Mouse (Mus musculus) liver, embryonic 15.5 days (tissue): ENCODE measurements around the gene Spata32. TPM values are rescaled to one million over a fixed set of nuclear protein-coding genes. Genes with fewer than 3 reads are reported as not detected.

Experiments used
- ATAC-seq: fragments of 200-750 bp; cut with Nextera tagmentation; 2 replicates; pipeline ENCODE4 v1.8.0; 2017; ENCODE audit warnings: moderate number of reproducible peaks, mild to moderate bottlenecking, moderate library complexity; ENCODE audit not compliant: insufficient read depth
- H3K27ac ChIP-seq: fragments of 300-500 bp; sonication (generic); replicated peaks from 2 replicates; pipeline ENCODE4 v1.5.1; 2015; ENCODE audit warnings: mild to moderate bottlenecking, inconsistent platforms
- H3K27me3 ChIP-seq: fragments of 300-500 bp; sonication (generic); 2 replicates; pipeline ENCODE4 v1.6.1; 2015; ENCODE audit warnings: mild to moderate bottlenecking, inconsistent platforms
- H3K36me3 ChIP-seq: fragments of 300-500 bp; sonication (generic); replicated peaks from 2 replicates; pipeline ENCODE4 v1.6.1; 2015; ENCODE audit warnings: moderate library complexity, mild to moderate bottlenecking, inconsistent platforms
- H3K4me1 ChIP-seq: fragments of 300-500 bp; sonication (generic); replicated peaks from 2 replicates; pipeline ENCODE4 v1.6.1; 2015; ENCODE audit warnings: inconsistent platforms
- H3K4me2 ChIP-seq: fragments of 300-500 bp; sonication (generic); 2 replicates; pipeline ENCODE4 v1.6.1; 2015; ENCODE audit warnings: moderate library complexity, mild to moderate bottlenecking, inconsistent platforms
- H3K4me3 ChIP-seq: fragments of 300-500 bp; sonication (generic); replicated peaks from 2 replicates; pipeline ENCODE4 v1.5.1; 2015; ENCODE audit warnings: mild to moderate bottlenecking, inconsistent platforms
- H3K9ac ChIP-seq: fragments of 300-500 bp; sonication (generic); 2 replicates; pipeline ENCODE4 v1.6.1; 2015; ENCODE audit warnings: moderate library complexity, mild to moderate bottlenecking, inconsistent platforms
- H3K9me3 ChIP-seq: fragments of 300-500 bp; sonication (generic); replicated peaks from 2 replicates; pipeline ENCODE4 v1.6.1; 2016; ENCODE audit warnings: inconsistent platforms
- whole genome bisulfite sequencing: fragments of 180-500 bp; shearing (Covaris S2); methylation state at CpG from one replicate; pipeline ENCODE4 v1.1.7; 2015; ENCODE audit warnings: mixed read lengths; ENCODE audit not compliant: insufficient replicate concordance; 5-methylcytosine and 5-hydroxymethylcytosine counted together
- polyA plus RNA-seq: library from polyadenylated mRNA; unstranded; fragments of >200 nt; fragmentation: Nextera tagmentation; extraction: Ambion mirVana; gene quantifications from 2 replicates; pipeline ENCODE4 v1.2.1, GENCODE M21; 2015

Gene Spata32
- polyA plus RNA-seq, 1 experiment from 2014 or later, result not detected

DNA sequence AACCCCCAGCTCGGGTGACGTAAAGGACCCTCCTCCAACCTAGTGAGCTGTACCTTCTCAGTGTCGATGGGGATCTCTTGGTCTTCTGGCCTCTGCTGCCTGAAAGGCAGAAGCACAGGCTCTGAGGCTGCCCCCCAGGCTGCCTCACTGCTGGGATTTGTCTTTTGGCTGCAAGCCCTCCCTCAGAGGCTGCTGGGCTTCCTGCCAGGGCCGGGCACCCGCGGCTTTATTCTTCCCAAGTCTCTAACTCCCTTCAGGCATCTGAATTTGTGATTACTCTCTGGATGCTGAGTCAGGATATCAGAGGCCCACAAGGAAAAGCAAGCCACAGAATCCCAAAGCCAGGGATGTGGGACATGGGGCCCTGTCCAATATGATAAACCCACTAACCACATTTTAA lies 16.6 kb downstream of the Spata32 start:
- H3K27ac ChIP-seq, result no peak overlapping the region
- H3K36me3 ChIP-seq, result no peaks in the 10 kb centered on the region
- ATAC-seq, result no peak
- H3K27me3 ChIP-seq, result peaks cover 40% of the 10 kb centered on the region
- no peak overlapping the region for H3K9ac ChIP-seq
- WGBS, result 26% methylated on average over 6 of the region's 6 CpGs
- no peak overlapping the region for H3K4me3 ChIP-seq
- no peaks in the 10 kb centered on the region for H3K4me1 ChIP-seq
- H3K9me3 ChIP-seq, result no peaks in the 10 kb centered on the region
- H3K4me2 ChIP-seq, result no peak overlapping the region

DNA sequence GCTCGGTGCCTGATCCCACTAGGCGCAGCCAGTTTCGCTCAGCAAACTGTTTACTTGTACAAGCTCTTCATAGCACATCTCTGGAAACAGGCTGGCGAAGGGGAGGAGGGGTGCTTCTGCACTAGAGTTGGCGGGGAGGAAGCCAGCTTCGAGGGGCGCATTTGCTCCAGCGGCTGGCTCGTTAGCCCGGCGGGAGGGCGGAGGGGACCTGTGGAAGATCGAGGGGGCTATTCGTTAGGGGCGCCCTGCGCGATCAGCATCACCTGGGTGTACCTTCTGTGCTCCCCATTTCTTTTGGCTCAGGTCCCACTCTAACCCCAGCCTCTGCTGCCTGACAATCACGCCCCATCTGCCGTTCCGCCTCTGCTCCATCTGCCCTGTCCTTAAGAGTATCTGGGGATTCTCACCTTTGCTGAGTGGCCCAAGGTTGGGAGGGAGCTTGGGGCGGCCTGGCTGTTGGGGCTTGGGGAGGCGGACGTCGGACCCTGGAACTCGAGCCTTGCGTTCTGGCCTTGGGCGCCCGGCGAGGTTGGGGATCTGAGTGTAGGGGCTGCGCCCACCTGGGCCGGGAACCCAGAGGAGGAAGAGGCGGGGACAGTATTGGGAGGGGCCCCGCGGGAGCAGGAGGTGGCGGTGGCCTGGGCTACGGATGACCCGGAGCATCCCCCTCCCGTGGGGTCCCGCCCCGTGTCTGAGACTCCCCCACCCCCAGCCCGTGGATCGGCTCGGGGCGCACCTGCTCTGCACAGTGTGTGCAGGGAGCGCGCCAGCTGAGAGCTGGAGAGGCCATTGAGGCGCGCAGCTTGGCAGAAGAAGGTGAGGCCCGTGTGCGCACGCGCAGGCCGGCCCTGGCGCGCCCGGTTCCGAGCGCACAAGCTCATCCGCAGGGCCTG lies 19.1 kb downstream of the Spata32 start:
- no peak overlapping the region for H3K4me3 ChIP-seq
- WGBS, result 46% methylated on average over 58 of the region's 59 CpGs
- no peaks in the 10 kb centered on the region for H3K36me3 ChIP-seq
- no peak overlapping the region for H3K27ac ChIP-seq
- no peak for ATAC-seq
- H3K4me1 ChIP-seq, result no peaks in the 10 kb centered on the region
- peaks cover 51% of the 10 kb centered on the region for H3K27me3 ChIP-seq
- no peaks in the 10 kb centered on the region for H3K9me3 ChIP-seq
- no peak overlapping the region for H3K9ac ChIP-seq
- H3K4me2 ChIP-seq, result peak overlapping the region; percentile 7; the same call in 1 of the 2 replicates

DNA sequence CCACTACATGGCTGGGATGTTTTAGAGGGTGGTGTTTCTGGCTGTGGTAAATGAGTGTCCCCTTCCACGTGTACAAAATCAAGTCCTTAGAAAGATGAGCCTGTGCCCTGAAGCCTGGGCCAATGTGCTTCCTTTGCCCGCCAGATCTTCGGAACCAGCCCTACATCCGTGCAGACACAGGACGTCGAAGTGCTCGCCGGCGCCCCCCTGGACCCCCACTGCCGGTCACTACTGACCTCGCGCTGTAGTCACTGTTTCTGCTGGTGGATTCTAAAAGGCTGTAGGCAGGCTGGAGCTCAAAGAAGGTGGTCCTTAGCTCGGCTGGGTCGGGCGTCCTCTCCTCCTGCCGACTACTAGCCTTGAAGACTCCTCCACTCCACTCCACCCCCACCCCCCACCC lies 19.9 kb downstream of the Spata32 start:
- Histone ChIP-seq H3K27me3 (peaks cover 59% of the 10 kb centered on the region), H3K9ac (no peak overlapping the region), H3K4me2 (no peak overlapping the region), H3K4me3 (no peak overlapping the region), H3K4me1 (no peaks in the 10 kb centered on the region), H3K36me3 (no peaks in the 10 kb centered on the region), H3K9me3 (no peaks in the 10 kb centered on the region), H3K27ac (no peak overlapping the region)
- no peak for ATAC-seq
- 50% methylated on average over 16 of the region's 16 CpGs for WGBS

DNA sequence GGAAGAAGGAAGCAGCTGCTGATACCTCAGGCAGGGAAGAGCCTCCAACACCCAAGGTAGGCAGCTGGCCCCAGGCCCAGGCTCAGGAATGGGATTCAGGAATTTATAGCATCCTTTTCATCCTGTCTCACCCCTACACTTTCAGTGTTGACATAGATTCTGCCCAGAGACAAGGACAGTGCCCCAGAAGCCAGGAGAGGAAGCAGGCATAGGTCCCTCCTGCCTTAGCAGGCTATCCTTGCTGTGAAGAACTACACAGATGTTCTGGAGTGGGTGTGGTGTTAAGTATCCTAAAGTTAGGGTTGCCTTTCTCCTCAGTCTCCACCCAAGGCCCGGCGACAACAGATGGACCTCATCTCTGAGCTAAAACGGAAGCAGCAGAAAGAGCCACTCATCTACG lies 20.9 kb downstream of the Spata32 start:
- ATAC-seq, result no peak
- Histone ChIP-seq H3K4me3 (no peak overlapping the region), H3K4me1 (no peaks in the 10 kb centered on the region), H3K27ac (no peak overlapping the region), H3K36me3 (no peaks in the 10 kb centered on the region), H3K27me3 (peaks cover 69% of the 10 kb centered on the region), H3K9ac (no peak overlapping the region), H3K9me3 (no peaks in the 10 kb centered on the region), H3K4me2 (no peak overlapping the region)
- WGBS, result 73% methylated on average over 4 of the region's 4 CpGs

DNA sequence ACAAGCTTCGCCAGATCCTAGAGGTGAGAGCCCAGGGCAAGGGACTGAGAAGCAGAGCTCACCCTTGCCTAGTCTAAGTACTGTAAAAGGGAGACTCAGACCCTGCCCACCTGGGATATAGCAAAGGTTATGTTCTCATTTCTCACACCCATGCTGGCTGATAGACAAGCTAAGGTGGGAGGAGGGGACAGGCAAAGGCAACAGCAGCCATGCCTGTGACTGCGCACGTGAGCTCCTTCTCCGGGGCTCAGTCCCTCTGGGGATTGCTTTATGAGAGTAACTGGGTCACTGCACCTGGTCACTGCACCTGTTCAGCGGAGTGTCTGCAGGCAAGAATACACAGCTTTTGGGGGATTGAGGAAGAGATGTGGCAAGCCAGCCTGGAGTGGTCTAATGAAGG lies 22.6 kb downstream of the Spata32 start:
- H3K4me2 ChIP-seq, result no peak overlapping the region
- no peaks in the 10 kb centered on the region for H3K36me3 ChIP-seq
- H3K9me3 ChIP-seq, result no peaks in the 10 kb centered on the region
- 77% methylated on average over 5 of the region's 5 CpGs for WGBS
- no peak for ATAC-seq
- H3K9ac ChIP-seq, result no peak overlapping the region
- H3K27me3 ChIP-seq, result peaks cover 63% of the 10 kb centered on the region
- H3K27ac ChIP-seq, result no peak overlapping the region
- H3K4me3 ChIP-seq, result no peak overlapping the region
- no peaks in the 10 kb centered on the region for H3K4me1 ChIP-seq

DNA sequence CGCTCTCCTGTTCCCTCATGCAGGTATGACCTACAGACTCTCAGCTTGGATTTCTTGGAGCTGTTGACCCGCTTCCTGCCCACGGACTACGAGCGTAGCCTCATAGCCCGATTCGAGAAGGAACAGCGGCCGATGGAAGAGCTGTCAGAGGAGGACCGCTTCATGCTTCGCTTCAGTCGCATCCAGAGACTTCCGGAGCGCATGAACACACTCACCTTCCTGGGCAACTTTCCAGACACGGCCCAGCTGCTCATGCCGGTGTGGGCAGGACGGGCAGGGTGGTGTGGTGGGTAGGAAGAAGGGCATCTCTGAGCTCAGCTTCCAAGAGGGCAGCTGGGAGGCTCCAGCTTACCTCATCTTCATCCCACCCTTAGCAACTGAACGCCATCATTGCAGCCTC lies 23.0 kb downstream of the Spata32 start:
- no peaks in the 10 kb centered on the region for H3K9me3 ChIP-seq
- H3K27ac ChIP-seq, result no peak overlapping the region
- H3K4me3 ChIP-seq, result no peak overlapping the region
- H3K27me3 ChIP-seq, result peaks cover 59% of the 10 kb centered on the region
- H3K4me2 ChIP-seq, result no peak overlapping the region
- no peaks in the 10 kb centered on the region for H3K36me3 ChIP-seq
- H3K9ac ChIP-seq, result no peak overlapping the region
- H3K4me1 ChIP-seq, result no peaks in the 10 kb centered on the region
- ATAC-seq, result no peak
- 77% methylated on average over 18 of the region's 18 CpGs for WGBS

DNA sequence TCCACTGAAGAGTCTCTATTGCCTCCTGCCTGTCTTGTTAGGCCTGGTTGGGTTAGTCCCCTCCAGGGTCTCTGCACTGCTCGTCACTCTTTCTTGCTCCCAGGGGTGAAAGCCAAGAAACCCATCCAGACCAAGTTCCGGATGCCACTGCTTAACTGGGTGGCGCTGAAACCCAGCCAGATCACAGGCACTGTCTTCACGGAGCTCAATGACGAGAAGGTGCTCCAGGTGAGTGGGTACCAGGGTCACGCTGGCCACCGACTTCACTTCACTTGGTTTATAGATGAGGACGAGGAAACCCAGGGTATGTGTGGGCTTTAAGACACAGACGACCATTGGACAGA lies 24.4 kb downstream of the Spata32 start:
- Histone ChIP-seq H3K27me3 (peaks cover 45% of the 10 kb centered on the region), H3K9ac (no peak overlapping the region), H3K4me2 (no peak overlapping the region), H3K27ac (no peak overlapping the region), H3K4me3 (no peak overlapping the region), H3K4me1 (no peaks in the 10 kb centered on the region), H3K36me3 (no peaks in the 10 kb centered on the region), H3K9me3 (no peaks in the 10 kb centered on the region)
- 74% methylated on average over 9 of the region's 9 CpGs for WGBS
- no peak for ATAC-seq

DNA sequence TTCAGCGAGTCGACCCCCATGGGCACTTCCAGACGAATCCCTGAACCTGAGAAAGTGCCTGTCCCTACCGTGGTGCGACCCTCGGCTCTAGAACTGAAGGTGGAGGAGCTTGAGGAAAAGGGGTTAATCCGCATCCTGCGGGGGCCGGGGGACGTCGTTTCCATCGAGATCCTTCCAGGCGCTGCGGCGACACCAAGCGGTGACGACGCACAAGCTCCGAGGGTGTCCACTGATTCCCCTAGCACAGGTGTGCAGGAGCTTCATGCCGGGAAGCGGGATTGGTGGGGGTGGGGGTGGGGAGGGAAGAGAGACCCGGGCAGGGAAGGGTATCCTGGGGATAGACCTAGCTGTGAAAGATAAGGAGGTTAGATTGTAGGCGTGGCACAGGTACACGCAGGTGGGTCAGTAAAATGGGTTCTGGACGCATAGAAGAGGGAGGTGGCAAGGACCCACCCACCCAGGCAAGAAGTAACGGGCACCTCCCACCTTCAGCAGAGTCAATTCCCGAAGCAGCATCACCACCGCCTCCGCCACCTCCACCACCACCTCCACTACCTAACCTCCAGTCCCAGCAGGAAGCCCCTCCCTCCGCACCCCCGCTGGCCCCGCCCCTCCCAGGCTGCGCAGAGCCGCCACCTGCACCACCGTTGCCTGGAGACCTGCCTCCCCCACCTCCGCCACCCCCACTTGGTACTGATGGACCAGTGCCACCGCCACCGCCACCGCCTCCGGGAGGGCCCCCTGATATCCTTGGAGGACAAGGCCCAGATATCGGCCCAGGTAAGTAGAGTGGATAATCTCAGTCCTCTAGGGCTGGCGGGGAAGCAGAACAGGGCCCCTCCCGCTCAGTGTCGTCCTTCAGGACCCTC lies 25.0 kb downstream of the Spata32 start:
- Histone ChIP-seq H3K4me1 (no peaks in the 10 kb centered on the region), H3K4me3 (no peak overlapping the region), H3K36me3 (no peaks in the 10 kb centered on the region), H3K27me3 (peaks cover 39% of the 10 kb centered on the region), H3K9me3 (no peaks in the 10 kb centered on the region), H3K4me2 (no peak overlapping the region), H3K27ac (no peak overlapping the region), H3K9ac (no peak overlapping the region)
- WGBS, result 68% methylated on average over 44 of the region's 44 CpGs
- no peak for ATAC-seq

DNA sequence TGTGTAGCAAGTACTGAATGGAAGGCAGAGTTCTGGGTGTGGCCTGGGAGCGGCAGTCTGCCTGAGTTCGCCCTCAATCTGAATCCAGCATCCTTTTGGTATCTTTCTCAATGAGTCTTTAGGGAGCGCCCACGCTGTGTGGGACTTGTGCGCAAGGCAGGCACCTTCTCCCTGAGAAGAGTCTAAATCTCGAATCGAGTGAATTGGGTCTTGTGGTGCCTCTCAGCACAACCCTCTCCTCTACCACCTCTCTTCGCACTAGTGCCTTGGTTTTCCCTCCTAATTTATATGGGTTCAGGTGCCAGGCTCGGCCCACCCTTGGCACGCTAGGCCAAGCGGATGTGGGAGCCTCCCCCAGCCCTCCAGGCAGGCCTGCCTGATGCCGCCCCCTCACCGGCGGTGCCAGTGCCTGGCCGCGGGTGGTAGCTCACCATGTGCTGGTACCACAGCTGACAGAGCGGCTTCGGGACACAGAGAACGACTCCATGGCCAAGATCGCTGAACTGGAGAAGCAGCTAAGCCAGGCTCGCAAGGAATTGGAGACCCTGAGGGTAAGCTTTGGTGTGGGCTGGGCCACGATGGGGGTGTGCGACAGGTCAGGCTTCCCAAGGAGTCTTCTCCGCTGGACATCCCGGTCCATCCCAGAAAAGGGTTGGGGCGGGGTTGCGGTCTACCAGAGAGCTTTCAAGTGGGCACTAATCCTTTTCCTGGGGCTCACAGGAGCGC lies 25.8 kb downstream of the Spata32 start:
- no peak for ATAC-seq
- H3K9me3 ChIP-seq, result no peaks in the 10 kb centered on the region
- peaks cover 33% of the 10 kb centered on the region for H3K27me3 ChIP-seq
- H3K27ac ChIP-seq, result no peak overlapping the region
- no peaks in the 10 kb centered on the region for H3K4me1 ChIP-seq
- H3K4me3 ChIP-seq, result no peak overlapping the region
- H3K4me2 ChIP-seq, result no peak overlapping the region
- 76% methylated on average over 28 of the region's 28 CpGs for WGBS
- no peak overlapping the region for H3K9ac ChIP-seq
- no peaks in the 10 kb centered on the region for H3K36me3 ChIP-seq

DNA sequence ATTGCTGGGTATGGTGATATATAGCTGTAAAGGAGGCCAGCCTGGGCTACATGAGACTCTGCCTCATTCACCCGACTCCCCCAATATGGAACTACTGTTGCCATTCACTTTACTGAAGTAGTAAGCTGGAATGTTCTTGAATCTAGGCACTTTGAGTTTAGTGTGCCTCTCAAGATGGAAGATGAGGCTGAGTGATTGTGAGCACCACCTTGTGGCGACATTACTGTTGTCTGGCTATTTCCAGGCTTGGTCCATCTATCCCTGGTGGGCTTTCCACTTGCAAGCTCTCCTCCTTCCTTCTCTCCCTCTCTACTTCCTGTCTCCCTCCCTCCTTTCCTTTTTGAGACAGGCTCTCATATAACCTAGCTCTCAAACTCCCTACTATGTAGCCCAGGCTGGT lies 33.3 kb downstream of the Spata32 start:
- Histone ChIP-seq H3K4me2 (no peak overlapping the region), H3K27me3 (no peaks in the 10 kb centered on the region), H3K4me1 (no peaks in the 10 kb centered on the region), H3K36me3 (no peaks in the 10 kb centered on the region), H3K4me3 (no peak overlapping the region), H3K9ac (no peak overlapping the region), H3K9me3 (no peaks in the 10 kb centered on the region), H3K27ac (no peak overlapping the region)
- WGBS, result 53% methylated on average over 2 of the region's 2 CpGs
- no peak for ATAC-seq

DNA sequence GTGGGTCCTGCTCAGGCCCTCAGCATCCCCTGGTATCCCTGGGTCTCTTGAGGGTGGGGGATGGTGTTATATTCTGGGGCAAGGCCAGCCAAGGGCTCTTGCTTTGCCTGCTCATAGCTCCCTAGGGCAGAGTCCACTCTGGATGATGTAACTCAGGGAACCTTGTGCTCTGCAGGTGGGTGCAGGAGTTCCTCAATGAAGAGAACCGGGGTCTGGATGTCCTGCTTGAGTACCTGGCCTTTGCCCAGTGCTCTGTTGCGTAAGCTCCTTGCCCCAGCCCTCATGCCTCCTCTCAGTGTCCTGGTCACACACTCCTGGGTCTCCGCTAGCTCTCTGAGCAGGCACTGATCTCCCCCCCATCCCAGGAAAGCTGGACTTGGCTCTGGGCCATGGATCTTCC lies 36.3 kb downstream of the Spata32 start:
- no peak for ATAC-seq
- H3K4me1 ChIP-seq, result no peaks in the 10 kb centered on the region
- H3K36me3 ChIP-seq, result no peaks in the 10 kb centered on the region
- no peak overlapping the region for H3K9ac ChIP-seq
- no peaks in the 10 kb centered on the region for H3K27me3 ChIP-seq
- H3K4me2 ChIP-seq, result no peak overlapping the region
- no peak overlapping the region for H3K27ac ChIP-seq
- no peak overlapping the region for H3K4me3 ChIP-seq
- 61% methylated on average over 3 of the region's 3 CpGs for WGBS
- H3K9me3 ChIP-seq, result no peaks in the 10 kb centered on the region
